Mouse (Mus musculus): ENCODE measurements around the gene Mrgpra6.

DNA sequence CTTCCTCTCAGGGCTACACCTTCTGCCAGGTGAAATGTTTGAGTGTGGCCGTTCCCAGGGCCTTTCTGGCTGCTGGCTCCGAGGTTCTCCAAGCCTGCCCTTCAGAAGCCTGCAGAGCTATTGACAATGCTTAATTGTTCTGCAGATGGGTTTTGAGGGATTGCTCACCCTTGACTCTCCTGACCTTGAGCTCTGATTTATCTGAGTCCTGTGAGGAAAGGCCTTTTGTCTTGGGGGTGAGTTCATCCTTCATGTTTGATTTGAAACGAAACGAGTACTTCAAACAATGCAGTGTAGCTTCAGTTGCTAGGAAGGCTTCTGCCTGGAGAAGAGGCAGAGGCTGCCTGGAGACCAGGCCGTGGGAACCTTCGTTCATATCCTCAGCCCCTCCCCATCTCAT, 60.4 kb downstream of the Mrgpra6 start:
- no peak for TF ChIP-seq POLR2A (IDR thresholded peaks at IDR 0.05; ENCODE audit: insufficient read depth, low read depth, low read length)
- no peak for TF ChIP-seq CTCF (IDR thresholded peaks at IDR 0.05; ENCODE audit: insufficient read depth, low read depth, low read length)
